Mouse (Mus musculus) lung, postnatal 10 days (tissue): ENCODE results near the gene Mthfr.
A peak's percentile ranks its signal among the peaks of the same experiment; 100 is the strongest.

Experiments
- DNase-seq: peaks from one replicate; pipeline ENCODE4 v3.0.0; 2021

Gene Mthfr

GRCm38 (mm10) chr4:148091181-148091580, 52.3 kb downstream of the Mthfr start:
- DNase-seq: no peak

DNA sequence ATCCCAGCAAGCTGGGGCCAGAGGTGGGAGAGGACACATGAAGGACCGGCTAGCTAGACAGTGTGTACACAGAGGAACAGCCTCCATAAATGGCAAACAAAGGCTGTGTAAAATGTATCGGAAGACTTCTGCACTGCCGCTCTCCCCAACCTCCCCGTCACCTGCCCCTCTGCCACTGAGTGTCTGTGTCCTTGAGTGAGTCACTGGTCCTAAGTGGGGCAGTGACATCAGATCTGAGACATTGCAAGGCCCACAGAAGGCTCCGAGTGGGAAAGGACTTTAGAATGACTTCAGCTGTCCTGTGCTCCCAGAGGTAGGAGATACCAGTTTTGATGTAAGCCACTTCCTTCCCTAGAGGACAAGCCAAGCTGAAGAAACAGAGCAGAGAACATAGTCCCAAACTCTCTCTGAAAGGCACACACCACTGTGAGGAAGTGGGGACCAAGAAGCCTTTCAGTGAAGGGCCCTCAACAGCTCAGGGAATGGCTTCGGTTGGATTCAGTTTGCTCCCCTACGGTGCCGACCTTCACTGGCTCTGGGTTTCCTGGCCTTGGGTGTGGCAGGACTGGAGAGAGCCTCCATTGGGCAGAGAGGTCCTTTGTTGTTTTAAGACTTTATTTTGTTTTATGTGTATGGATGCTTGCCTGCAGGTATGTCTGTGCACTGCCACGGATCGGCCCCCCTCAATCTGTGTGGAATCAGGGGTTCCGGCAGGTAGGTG, 53.8 kb downstream of the Mthfr start:
- DNase-seq: no peak

DNA sequence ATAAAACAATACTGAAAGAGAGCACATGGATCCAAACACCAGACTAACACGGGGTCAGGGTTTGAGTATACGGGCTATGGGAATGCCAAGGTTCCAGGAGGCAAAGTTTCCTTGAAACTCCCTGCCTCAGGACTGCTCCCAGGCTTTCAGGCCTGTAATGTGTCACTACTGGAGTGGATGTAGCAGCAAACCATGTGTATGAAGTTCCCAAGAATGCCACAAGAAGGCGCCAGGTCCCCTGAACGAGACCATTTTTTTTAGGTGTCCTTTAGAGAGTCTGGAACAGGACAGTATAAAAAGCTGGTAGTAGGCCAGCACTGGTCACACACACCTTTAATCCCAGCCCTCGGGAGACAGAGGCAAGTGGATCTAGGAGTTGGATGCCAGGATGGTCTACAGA, 55.3 kb downstream of the Mthfr start:
- no peak for DNase-seq

GRCm38 (mm10) chr4:148095081-148095480, 56.2 kb downstream of the Mthfr start:
- no peak for DNase-seq

GRCm38 (mm10) chr4:148097936-148098335, 59.1 kb downstream of the Mthfr start:
- DNase-seq: no peak

DNA sequence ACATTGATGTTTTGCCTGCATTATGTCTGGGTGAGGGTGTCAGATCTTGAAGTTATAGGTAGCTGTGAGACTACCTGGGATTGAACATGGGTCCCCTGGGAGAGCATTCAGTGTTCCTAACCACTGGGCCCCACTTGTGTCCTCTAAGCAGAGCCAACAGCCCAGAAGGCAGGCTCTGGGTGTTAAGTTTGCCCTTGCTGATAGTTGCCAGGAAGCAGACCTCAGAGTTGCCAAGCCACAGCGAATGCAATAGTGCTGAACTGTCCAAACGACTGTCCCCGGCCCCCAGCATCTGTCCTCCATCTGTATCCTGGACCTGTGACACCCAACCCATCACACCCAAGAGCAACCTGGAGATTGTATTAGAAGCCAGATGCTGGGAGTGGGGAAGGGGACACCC, 59.8 kb downstream of the Mthfr start:
- no peak for DNase-seq

DNA sequence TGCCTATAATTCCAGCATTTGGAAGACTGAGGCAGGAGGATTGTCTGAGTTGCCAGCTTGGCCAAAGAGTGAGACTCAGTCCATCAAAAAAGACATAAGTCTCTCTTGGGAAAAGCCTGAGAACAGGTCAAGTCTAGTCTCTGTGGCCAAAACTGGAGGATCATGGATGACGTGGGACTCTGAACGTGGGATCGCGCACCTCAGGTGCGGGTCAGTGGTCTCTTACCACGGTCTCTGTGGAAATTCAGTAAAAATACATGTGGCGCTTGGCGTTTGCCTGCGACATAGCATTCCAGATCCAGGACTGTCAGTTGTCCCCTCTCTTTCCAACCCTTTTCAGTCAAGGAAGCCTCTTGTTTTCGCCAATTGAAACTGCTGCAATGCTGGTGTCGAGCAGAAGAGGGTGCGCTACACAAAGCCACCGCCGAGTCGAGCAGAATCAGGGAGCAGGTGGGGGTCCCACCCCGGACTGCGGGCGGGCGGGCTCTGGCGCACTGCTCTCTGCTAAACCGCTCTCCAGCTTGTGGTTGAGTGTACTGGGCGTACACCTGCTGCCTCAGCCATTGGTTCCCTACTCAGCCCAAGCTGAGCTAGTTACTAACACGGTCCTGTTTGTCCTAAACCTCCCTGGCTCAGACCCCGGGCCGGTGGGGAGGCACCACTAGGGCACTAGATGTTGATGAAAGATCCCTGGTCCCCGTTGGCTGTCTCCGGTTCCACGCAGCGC, 63.1 kb downstream of the Mthfr start:
- peak; percentile 74 for DNase-seq

DNA sequence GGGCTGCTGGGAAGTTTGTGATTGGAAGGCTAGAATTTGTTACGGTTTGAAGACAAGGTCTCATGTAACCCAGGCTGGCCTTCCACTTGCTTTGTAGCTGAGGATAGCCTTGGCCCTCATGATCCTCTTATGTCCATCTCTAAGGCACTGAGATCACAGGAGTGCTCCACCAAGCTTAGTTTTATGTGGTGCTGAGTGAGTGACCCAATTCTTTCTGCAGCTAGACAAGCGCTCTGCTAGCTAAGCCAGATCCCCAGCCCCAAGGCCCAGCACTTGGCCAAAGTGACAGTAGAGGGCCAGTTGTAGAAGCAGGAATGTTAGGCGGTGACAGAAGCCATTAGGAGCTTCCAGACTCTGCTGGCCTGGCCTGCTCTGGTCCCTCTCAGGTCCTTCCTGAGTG, 65.3 kb downstream of the Mthfr start:
- DNase-seq: no peak

DNA sequence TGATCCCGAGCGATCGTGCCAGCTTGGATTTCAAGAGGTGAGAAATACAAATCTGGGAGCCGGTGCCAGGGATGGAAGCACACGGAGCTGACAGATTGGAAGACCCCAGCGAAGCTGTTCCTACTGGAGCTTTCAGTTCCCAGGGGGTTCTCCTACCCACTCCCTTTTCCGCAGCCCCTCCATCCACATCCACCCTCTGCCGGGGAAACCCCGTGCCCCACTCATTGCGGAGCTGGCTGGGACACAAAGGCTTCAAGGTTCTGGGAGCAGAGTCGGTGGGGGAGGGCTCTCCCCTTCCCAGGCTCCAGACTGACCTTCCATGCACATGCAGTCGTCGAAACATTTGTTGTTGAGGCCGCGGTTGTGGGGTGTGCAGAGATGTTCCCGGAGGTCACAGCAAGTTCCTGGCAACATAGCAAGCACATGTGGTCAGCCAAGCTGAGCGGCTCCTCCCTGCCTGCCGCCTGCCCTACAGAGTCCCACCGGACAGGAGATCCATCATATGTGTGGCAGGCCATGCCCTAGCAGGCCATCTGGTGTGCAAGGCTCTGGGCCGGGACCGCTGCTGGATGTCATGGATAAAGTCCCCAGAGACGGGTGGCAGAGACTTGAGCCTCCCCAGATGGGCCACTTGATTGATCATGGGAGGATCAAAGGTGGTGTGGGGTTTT, 68.9 kb downstream of the Mthfr start:
- peak; percentile 51 for DNase-seq

DNA sequence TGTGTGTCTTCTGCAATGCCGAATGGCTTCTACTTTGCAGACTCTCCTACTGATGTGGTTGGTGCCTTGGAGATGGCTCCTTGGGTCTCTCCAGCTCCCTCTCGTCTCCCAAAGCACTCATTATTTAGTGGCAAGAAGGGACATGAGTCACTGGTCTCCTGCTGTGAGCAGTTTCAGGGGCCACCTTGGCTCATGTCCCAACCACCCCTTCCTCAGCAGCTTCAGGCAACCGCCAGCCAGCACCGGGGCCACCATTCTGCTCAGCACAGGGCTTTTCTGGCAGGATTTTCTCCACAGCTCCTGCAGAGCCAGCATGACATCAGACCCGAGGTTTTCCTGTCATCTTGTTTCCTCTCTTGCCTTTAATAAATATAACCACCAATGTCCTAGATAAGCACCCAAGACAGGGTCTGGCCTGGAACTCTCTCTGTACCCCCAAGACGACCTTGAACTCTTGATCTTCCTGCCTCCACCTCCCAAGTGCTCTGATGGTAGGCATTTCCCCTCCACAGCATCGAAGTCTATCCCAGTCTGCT, 69.8 kb downstream of the Mthfr start:
- no peak for DNase-seq
